Mouse (Mus musculus) thymus, adult 2 months (tissue): ENCODE measurements around the gene Itpr1. TPM values are rescaled to one million over a fixed set of nuclear protein-coding genes. Genes with fewer than 3 reads are reported as not detected.

Experiments used
- DNase-seq: peaks from one replicate; pipeline ENCODE4 v3.0.0; 2021
- H3K27ac ChIP-seq: fragments of 200-500 bp; 2 replicates; pipeline ENCODE4 v1.5.1; 2012; ENCODE audit warnings: low read length, control low read depth; ENCODE audit not compliant: control insufficient read depth, insufficient read depth
- H3K27me3 ChIP-seq: fragments of 200-500 bp; 2 replicates; pipeline ENCODE4 v1.6.1; 2012; ENCODE audit warnings: mild to moderate bottlenecking, low read length, moderate library complexity, mixed read lengths; ENCODE audit not compliant: control insufficient read depth, insufficient read depth
- H3K36me3 ChIP-seq: fragments of 200-500 bp; 2 replicates; pipeline ENCODE4 v1.6.1; 2012; ENCODE audit warnings: mild to moderate bottlenecking, low read length, moderate library complexity; ENCODE audit not compliant: control insufficient read depth, insufficient read depth
- H3K4me1 ChIP-seq: fragments of 200-500 bp; replicated peaks from 2 replicates; pipeline ENCODE4 v1.6.1; 2012; ENCODE audit warnings: low read length; ENCODE audit not compliant: control insufficient read depth, insufficient read depth
- H3K4me3 ChIP-seq: fragments of 200-500 bp; 2 replicates; pipeline ENCODE4 v1.5.1; 2012; ENCODE audit warnings: mild to moderate bottlenecking, low read length, control low read depth, moderate library complexity; ENCODE audit not compliant: control insufficient read depth, insufficient read depth
- CTCF ChIP-seq: fragments of 200-500 bp; IDR thresholded peaks from 2 replicates; pipeline ENCODE4 v1.5.1; 2012; ENCODE audit warnings: mild to moderate bottlenecking, control low read depth, low read length, moderate library complexity, borderline replicate concordance; ENCODE audit not compliant: control insufficient read depth, poor library complexity, insufficient read depth; ENCODE audit errors: extremely low read depth
- POLR2A ChIP-seq: fragments of 200-500 bp; IDR thresholded peaks from 2 replicates; pipeline ENCODE4 v1.6.1; 2012; ENCODE audit warnings: mild to moderate bottlenecking, low read length, control low read depth, moderate library complexity; ENCODE audit not compliant: control insufficient read depth, poor library complexity, insufficient read depth; ENCODE audit errors: extremely low read depth
- WGBS: fragments of 180-500 bp; shearing (Covaris S2); methylation state at CpG from one replicate; pipeline ENCODE4 v1.1.7; 2018; 5-methylcytosine and 5-hydroxymethylcytosine counted together
- polyA plus RNA-seq: library from polyadenylated mRNA; depleted of rRNA; stranded (reverse); fragments of >200 nt; gene quantifications from 2 replicates; pipeline ENCODE4 v1.2.3, GENCODE M21; 2012

The Itpr1 gene
- polyA plus RNA-seq, 1 experiment: 28.8 TPM

DNA sequence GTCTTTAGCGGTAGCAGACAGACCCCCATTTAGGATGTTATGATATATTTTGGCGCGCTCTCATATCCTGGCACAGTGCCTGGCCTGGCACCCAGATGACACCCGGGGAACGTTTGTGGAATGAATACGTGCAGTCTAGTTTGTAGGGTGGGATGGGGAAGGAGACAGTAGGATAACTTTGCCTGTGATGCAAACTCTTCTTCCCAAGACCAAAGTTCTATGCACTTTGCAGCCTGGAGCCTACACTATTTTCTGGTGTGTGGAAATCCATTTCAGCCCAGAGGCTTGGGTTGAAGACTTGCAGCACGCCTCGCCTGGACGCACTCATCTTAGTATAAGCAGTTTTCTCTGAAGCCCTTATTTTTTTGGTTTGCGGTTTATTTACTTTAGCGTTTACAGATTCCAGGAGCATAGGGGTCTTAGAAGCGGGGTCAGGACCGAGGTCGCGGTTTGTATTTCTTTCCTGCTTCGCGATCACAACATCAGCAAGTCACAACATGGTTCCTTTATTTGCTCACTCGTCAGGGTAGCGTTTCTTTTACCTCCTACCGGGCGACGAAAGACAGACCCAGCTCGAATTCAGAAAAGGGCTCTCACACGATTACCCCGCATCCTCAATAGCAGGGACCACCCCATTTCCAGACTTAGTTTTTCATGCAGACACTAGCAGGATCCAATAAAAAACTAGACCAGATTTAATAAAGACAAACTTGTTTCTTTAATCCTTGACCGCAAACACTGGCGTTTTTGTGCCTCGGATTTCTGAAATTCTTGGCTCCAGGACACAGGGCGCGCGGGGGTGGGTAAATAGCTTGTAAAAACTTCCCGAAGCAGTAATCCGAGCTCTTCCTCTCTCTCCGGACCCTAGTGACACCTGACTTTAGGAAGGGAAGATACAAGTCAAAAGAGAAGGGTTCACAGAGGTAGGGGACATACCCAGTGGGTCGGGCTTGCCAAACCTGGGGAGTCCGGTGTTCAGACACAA lies 708 bp upstream of the Itpr1 start:
- peak overlapping the region; percentile 28; the same call in 1 of the 2 replicates for H3K27ac ChIP-seq
- H3K36me3 ChIP-seq: no peaks in the 10 kb centered on the region
- peak overlapping the region; percentile 93 for H3K4me3 ChIP-seq
- TF ChIP-seq POLR2A (no peak), CTCF (no peak)
- 9% methylated on average over 36 of the region's 36 CpGs for WGBS
- H3K27me3 ChIP-seq: no peaks in the 10 kb centered on the region
- peaks cover 37% of the 10 kb centered on the region for H3K4me1 ChIP-seq
- DNase-seq: peak; percentile 26

DNA sequence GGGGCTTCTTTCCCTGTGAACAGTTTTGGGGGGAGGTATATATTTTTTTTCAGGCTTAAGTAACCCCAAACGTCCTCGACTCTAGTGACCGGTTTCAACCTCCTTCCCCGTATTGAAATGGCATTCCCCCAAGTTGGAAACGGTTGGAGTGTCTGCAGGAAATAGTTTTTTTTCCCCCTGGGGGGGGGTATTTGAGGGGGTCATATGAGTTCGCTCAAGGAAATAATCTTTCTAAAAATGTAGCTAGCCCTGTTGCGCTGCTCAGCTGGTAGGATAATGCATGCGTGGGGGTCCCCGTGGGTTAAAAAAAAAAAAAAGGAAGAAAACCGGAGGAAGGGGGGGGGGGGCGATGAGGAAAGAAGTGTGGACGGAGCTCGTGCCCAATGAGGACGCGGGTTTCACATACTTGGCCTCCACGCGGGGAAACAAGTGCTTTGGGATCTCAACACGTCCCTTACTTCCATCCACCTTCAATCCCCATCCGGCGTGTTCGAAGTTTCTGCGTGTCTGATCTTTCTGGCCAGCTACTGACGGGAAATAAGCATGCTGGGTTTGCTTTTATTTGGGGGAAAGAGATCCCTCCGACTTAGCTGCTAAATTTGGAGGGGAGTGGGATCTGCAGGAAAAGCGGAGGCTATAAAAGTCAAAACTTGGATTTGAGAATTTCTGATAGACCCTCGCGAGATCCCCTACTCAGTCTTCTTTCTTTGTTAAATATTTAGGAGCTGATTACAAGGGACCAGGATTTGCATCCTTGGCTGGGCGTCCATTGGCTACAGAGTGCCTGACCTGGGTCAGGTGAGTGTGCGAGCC lies 791 bp downstream of the Itpr1 start:
- under 1% methylated on average over 29 of the region's 29 CpGs for WGBS
- Histone ChIP-seq H3K27ac (peak overlapping the region; percentile 40; the same call in 1 of the 2 replicates), H3K4me3 (peak overlapping the region; percentile 93), H3K27me3 (no peaks in the 10 kb centered on the region), H3K4me1 (peaks cover 32% of the 10 kb centered on the region), H3K36me3 (no peaks in the 10 kb centered on the region)
- no peak for TF ChIP-seq CTCF
- no peak for TF ChIP-seq POLR2A
- peak; percentile 32 for DNase-seq

DNA sequence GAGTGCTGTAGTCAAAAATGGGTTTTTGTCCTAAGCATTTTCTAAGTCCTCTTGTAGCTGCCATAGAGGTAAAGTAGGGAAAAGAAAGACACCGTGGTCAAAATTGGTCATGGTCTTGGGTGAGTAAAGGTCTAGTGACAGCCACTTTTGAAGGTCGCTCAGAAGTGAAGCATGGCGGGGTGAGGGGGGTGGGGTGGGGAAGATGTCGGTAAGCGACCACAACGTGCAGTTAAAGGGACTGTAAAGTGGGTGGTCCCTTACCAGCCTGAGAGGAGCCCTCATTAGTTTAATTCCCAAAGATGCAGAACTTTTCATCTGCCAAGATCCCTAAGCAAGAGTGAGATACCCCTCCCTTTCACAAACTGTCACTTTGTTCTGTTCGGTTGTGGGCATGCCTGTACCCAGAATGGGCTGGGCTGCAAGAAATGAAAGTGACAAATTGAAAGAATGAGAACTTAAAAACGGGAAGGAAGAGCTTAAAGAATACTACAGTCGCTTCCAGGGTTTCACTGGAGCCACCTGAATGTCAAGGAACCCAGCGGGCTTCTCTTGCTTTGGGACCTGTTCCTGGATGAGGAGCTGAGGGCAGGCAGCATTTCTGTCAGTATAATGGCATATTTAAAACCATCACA lies 1.5 kb downstream of the Itpr1 start:
- peak overlapping the region; percentile 93 for H3K4me3 ChIP-seq
- no peak overlapping the region for H3K27ac ChIP-seq
- H3K27me3 ChIP-seq: no peaks in the 10 kb centered on the region
- under 1% methylated on average over 10 of the region's 10 CpGs for WGBS
- peaks cover 32% of the 10 kb centered on the region for H3K4me1 ChIP-seq
- no peaks in the 10 kb centered on the region for H3K36me3 ChIP-seq
- TF ChIP-seq CTCF: no peak
- no peak for TF ChIP-seq POLR2A
- no peak for DNase-seq

DNA sequence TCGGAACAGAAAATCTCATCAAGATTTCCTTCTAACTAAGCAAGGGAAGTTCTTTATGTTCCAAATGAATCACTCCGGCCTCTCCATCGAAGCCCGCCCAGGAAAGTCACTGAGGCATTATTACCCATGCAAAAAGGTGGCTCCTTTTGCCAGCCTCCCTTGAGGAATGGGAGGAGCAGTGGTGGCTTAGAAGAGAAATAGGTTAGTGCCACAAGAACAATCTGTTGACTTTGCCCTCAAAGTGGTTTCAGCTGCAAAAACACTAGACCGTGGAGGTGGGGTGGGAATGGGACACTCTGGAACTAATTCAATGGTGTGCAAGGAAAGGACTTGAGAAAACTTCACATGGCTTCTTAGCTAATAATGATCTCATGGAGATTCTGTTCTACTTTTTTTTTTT lies 3.2 kb downstream of the Itpr1 start:
- TF ChIP-seq POLR2A: no peak
- no peak for TF ChIP-seq CTCF
- Histone ChIP-seq H3K27me3 (no peaks in the 10 kb centered on the region), H3K4me1 (peaks cover 22% of the 10 kb centered on the region), H3K4me3 (no peak overlapping the region), H3K27ac (no peak overlapping the region), H3K36me3 (no peaks in the 10 kb centered on the region)
- DNase-seq: no peak
- 83% methylated on average over 5 of the region's 5 CpGs for WGBS

DNA sequence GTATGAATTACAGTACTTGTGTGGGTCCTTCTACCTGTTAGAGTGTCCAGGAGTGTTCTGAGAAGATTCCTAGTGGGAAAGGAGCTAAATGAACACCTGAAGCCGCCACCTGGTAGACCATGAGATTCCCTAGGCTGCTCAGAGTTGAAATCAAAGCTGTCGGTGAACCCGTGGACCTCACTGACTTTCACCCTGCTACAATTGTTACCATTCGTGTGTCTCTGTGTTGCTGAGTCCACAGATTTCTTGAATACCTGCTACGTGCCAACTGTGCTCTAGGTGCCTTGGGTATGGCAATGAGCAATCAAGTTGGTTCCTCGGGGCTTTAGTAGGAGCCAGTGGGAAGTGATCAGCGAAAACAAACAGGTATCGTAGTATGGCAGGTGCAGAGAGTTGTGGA lies 3.9 kb downstream of the Itpr1 start:
- TF ChIP-seq CTCF (no peak), POLR2A (no peak)
- no peaks in the 10 kb centered on the region for H3K36me3 ChIP-seq
- no peaks in the 10 kb centered on the region for H3K27me3 ChIP-seq
- no peak overlapping the region for H3K27ac ChIP-seq
- no peak for DNase-seq
- H3K4me3 ChIP-seq: no peak overlapping the region
- WGBS: 94% methylated on average over 8 of the region's 8 CpGs
- peaks cover 22% of the 10 kb centered on the region for H3K4me1 ChIP-seq

DNA sequence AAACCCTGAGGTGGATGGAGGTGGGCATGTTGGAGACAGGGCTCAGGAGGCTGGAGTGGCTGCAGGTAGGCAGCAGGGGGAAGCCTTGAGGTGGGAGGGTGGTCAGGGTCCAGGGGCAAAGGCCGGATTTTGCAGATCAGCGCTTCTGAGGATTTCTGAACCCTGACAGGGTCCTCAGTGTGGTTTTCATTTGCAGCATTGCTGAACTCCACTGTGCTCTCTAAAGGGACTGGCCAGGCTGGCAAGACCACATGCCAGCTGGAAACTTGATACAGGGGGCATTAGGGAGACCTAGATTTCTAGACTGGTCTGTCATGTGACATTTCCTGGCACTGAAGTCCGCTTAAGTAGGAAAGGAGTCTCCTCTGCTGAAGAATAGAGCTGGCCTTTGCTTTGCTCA lies 5.1 kb downstream of the Itpr1 start:
- 94% methylated on average over 3 of the region's 3 CpGs for WGBS
- no peak overlapping the region for H3K27ac ChIP-seq
- H3K36me3 ChIP-seq: no peaks in the 10 kb centered on the region
- no peak for TF ChIP-seq CTCF
- H3K27me3 ChIP-seq: no peaks in the 10 kb centered on the region
- H3K4me3 ChIP-seq: no peak overlapping the region
- peaks cover 20% of the 10 kb centered on the region for H3K4me1 ChIP-seq
- no peak for DNase-seq

DNA sequence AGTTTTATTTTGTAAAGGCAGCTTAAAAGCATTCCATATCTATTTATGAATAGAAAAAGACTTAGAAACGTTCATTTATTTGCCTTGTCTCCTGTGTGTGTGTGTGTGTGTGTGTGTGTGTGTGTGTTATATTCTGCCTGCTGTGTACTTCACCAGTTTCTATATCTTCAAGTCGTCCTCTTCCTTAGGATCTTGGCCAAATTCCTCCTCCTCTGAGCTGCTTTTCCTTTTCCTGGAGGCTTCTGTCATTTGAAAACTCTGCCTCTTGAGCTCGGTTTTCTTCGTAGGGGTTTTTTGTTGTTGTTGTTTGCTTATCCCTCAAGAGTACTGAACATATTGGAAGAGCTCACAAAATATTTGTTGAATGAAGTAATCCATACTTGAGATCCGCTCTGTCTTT lies 9.5 kb downstream of the Itpr1 start:
- TF ChIP-seq POLR2A (no peak), CTCF (no peak)
- no peak overlapping the region for H3K4me3 ChIP-seq
- no peak overlapping the region for H3K27ac ChIP-seq
- H3K36me3 ChIP-seq: no peaks in the 10 kb centered on the region
- no peaks in the 10 kb centered on the region for H3K27me3 ChIP-seq
- peaks cover 10% of the 10 kb centered on the region for H3K4me1 ChIP-seq
- WGBS: 77% methylated on average over 5 of the region's 5 CpGs
- DNase-seq: no peak
